Mouse (Mus musculus) bone marrow, adult 2 months (tissue): ENCODE measurements at regions not wholly inside any gene's neighbourhood (a gene's known extent, or its start where the extent isn't known, plus 50 kb on each side); places are given as distances from the start of the nearest gene placed in this dataset.

ENCODE experiments used
- H3K27ac ChIP-seq: fragments of 200-500 bp; 2 replicates; pipeline ENCODE4 v1.5.1; 2012; ENCODE audit warnings: low read depth, mild to moderate bottlenecking, control low read depth, inconsistent platforms, low read length; ENCODE audit not compliant: control insufficient read depth, poor library complexity, insufficient read depth
- H3K4me1 ChIP-seq: fragments of 200-500 bp; 2 replicates; pipeline ENCODE4 v1.6.1; 2011; ENCODE audit warnings: low read length; ENCODE audit not compliant: control insufficient read depth, insufficient read depth
- H3K4me3 ChIP-seq: fragments of 200-500 bp; replicated peaks from 2 replicates; pipeline ENCODE3; 2011; ENCODE audit warnings: mild to moderate bottlenecking, low read depth, low read length, control low read depth; ENCODE audit not compliant: control insufficient read depth
- CTCF ChIP-seq: fragments of 200-500 bp; IDR thresholded peaks from 2 replicates; pipeline ENCODE4 v1.5.1; 2011; ENCODE audit warnings: low read length, control low read depth; ENCODE audit not compliant: control insufficient read depth, insufficient read depth
- POLR2A ChIP-seq: fragments of 200-500 bp; IDR thresholded peaks from 2 replicates; pipeline ENCODE4 v1.6.1; 2011; ENCODE audit warnings: low read depth, mild to moderate bottlenecking, control low read depth, low read length, borderline replicate concordance; ENCODE audit not compliant: control insufficient read depth
- WGBS: fragments of 180-500 bp; shearing (Covaris S2); methylation state at CpG from one replicate; pipeline ENCODE4 v1.1.7; 2018; 5-methylcytosine and 5-hydroxymethylcytosine counted together

- H3K4me1 ChIP-seq, result peaks cover 1% of the 10 kb centered on the region; the same call in 1 of the 2 replicates
- TF ChIP-seq CTCF (no peak), POLR2A (no peak)
- no peak overlapping the region for H3K4me3 ChIP-seq
- WGBS, result 36% methylated on average over 3 of the region's 3 CpGs
- no peak overlapping the region for H3K27ac ChIP-seq
These were observed 122.8 kb downstream of the Irs2 start for GRCm38 (mm10) chr8:10885452-10885851.

GRCm38 (mm10) chr8:10883418-10883817 is 124.8 kb downstream of the Irs2 start:
- H3K4me1 ChIP-seq, result peaks cover 1% of the 10 kb centered on the region; the same call in 1 of the 2 replicates
- 74% methylated on average over 7 of the region's 7 CpGs for WGBS
- TF ChIP-seq POLR2A (no peak), CTCF (no peak)
- H3K27ac ChIP-seq, result no peak overlapping the region
- H3K4me3 ChIP-seq, result no peak overlapping the region

GRCm38 (mm10) chr8:10882381-10882780 is 125.9 kb downstream of the Irs2 start:
- 77% methylated on average over 5 of the region's 5 CpGs for WGBS
- Histone ChIP-seq H3K4me3 (no peak overlapping the region), H3K27ac (no peak overlapping the region), H3K4me1 (peaks cover 1% of the 10 kb centered on the region; the same call in 1 of the 2 replicates)
- no peak for TF ChIP-seq POLR2A
- no peak for TF ChIP-seq CTCF

GRCm38 (mm10) chr8:10879883-10880282 is 128.4 kb downstream of the Irs2 start:
- TF ChIP-seq POLR2A, result no peak
- no peak for TF ChIP-seq CTCF
- H3K27ac ChIP-seq, result no peak overlapping the region
- H3K4me3 ChIP-seq, result no peak overlapping the region
- WGBS, result 35% methylated on average over 6 of the region's 6 CpGs
- H3K4me1 ChIP-seq, result no peaks in the 10 kb centered on the region

GRCm38 (mm10) chr8:10879049-10879847 is 129.0 kb downstream of the Irs2 start:
- TF ChIP-seq POLR2A (no peak), CTCF (no peak)
- H3K27ac ChIP-seq, result no peak overlapping the region
- WGBS, result 82% methylated on average over 10 of the region's 10 CpGs

GRCm38 (mm10) chr8:10878371-10878770 is 129.9 kb downstream of the Irs2 start:
- TF ChIP-seq POLR2A (no peak), CTCF (no peak)
- H3K4me3 ChIP-seq, result no peak overlapping the region
- H3K27ac ChIP-seq, result no peak overlapping the region
- 82% methylated on average over 4 of the region's 4 CpGs for WGBS
- H3K4me1 ChIP-seq, result no peaks in the 10 kb centered on the region

More at GRCm38 (mm10) chr8:10879049-10879847, 129.0 kb downstream of the Irs2 start:
- Histone ChIP-seq H3K4me3 (no peak overlapping the region), H3K4me1 (no peaks in the 10 kb centered on the region)

- no peak overlapping the region for H3K27ac ChIP-seq
- WGBS, result 83% methylated on average over 6 of the region's 6 CpGs
- no peak for TF ChIP-seq POLR2A
- no peak for TF ChIP-seq CTCF
- H3K4me1 ChIP-seq, result no peaks in the 10 kb centered on the region
- no peak overlapping the region for H3K4me3 ChIP-seq
These were observed 133.1 kb downstream of the Irs2 start for GRCm38 (mm10) chr8:10875170-10875569.

- H3K27ac ChIP-seq, result no peak overlapping the region
- H3K4me1 ChIP-seq, result no peaks in the 10 kb centered on the region; the same call in 1 of the 2 replicates
- TF ChIP-seq CTCF (no peak), POLR2A (no peak)
- WGBS, result 74% methylated on average over 7 of the region's 7 CpGs
- H3K4me3 ChIP-seq, result no peak overlapping the region
These were observed 136.8 kb downstream of the Irs2 start for GRCm38 (mm10) chr8:10871451-10871850.
